Mouse (Mus musculus) heart, postnatal 14 days (tissue): ENCODE data around the gene Ifnl3. TPM values are rescaled to one million over a fixed set of nuclear protein-coding genes. Genes with fewer than 3 reads are reported as not detected.

Experiments
- DNase-seq, 2 experiments: peaks; one replicate each; pipeline ENCODE4 v3.0.0; 2021 to 2022
- intact Hi-C: fragments of 180-260 bp; cut with DNase I; formaldehyde crosslinking; loops from one replicate; pipeline ENCODE4 v1.15.1; 2025
- total RNA-seq, 2 experiments: library from RNA; stranded (reverse); gene quantifications; 2 replicates each; pipeline ENCODE4 v1.2.3; 2021

Gene Ifnl3
- total RNA-seq, 2 experiments from 2014 or later: not detected

DNA sequence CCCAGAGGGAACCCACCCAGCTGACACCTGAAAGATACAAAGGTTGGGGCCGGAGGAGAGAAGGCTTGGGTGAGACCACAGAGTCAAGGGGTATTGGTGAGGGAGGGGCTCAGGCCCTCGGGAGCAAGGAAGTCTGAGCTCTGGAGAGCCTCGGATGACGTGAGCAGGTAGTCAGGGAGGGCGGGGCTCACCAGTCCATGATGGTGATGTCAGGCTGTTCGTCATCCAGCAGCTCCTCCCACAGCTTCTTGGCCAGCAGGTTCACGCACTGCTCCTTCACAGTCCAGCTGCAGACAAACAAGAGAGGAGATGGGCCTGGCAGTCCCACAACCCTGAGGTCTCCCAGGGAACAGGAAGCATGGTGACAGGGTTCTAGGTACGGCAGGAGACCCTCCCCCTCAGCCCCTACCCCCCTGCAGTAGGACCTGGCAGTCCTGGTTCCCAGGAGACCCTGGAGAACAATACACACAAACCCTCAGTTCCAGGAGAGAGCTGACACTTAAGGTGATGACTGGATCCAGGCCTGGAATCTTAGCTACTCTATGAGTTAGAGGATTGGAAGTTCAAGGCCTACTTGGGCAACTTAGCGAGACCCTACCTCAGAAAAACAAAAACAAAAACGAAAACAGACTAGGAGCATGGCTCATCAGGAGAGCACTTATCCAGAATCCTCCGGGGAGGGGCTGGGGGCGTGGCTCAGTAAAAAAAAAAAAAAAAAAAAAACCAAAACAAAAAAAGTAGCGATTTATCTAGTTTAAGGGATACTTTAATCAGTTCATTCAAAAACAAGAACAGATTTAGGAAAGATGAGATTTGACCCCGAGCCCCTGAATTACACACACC, 22.6 kb downstream of the Ifnl3 start:
- intact Hi-C loops: no loop called here
- no peak for DNase-seq

DNA sequence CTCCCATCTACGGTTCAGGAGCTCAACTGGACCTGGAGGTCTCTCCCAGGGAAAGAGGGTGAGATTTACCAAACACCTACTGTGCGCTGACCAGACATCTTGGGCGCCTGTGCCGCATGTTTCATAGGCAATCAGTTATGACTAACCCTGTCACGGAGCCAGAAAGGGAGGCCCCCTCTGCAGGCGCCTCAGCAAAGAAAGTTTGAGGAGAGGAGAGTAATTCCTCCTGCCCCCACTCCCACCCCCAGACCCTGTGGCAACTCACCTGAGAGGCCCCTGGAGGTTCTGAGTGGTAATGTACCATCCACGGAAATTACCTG, 23.2 kb downstream of the Ifnl3 start:
- intact Hi-C loops: no loop called here
- no peak for DNase-seq

DNA sequence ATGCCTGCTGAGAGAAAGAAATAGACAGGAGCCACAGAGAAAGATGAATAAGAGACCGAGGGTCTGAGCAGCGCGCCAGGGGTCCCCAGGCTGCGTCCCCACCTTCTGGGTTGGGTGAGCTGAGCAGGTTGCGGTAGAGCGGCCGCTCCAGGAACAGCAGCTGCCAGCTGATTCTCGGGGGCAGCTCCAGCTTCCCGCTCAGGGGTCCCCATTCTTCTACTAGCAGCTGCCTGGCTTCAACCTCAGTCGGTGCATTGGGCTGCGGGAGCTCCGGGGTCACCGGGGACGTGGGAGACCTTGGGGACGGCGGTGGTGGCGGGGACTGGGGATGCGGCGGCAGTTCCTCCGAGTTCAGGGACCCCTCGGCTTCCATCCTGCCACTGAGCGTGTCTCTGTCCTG, 24.0 kb downstream of the Ifnl3 start:
- no peak for DNase-seq
- intact Hi-C loops: no loop called here

DNA sequence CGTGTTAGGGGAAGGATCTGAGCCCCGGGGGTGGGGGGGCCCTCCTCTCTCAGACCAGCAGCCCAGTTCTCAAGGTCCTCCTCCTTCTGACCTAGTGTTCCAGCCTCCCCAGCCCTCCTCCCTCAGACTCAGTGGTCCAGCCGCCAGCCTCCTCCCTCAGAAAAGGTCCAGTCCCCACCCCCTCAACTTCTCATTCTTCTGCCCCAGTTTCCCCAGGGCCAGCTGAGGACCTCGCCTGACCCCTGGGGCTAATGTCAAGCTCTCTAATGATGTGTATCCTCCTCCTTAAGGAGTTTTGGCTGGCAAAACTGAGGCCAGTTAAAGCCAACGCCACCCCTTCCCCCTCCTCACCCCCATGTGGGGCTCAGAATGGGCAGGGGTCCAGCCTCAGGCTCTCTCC, 24.5 kb downstream of the Ifnl3 start, which contains the start of gene Nccrp1:
Gene Nccrp1, minus strand, starts transcription at position 101 of the 400 bp plus-strand sequence.
- intact Hi-C loops: no loop called here
- DNase-seq: no peak

DNA sequence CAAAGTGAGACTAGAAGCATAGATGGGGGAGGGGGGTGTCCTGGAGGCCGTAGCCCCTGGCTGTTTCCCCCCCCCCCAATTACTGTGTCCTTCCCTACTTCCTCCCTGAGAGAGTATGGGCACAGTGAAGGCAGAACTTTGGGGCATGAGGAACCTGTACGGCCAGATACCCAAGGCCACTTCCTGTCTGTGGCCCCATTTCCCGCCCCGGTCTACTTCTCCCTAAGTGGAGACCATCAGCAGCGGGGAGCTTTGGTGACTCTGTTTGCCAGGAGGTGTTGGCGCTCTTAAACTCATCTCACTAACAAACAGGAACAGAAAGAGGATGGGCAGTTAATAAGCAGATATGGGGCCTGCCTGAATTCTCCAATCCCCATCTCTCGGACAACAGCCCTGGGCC, 25.0 kb downstream of the Ifnl3 start:
- intact Hi-C loops: no loop called here
- DNase-seq: no peak

DNA sequence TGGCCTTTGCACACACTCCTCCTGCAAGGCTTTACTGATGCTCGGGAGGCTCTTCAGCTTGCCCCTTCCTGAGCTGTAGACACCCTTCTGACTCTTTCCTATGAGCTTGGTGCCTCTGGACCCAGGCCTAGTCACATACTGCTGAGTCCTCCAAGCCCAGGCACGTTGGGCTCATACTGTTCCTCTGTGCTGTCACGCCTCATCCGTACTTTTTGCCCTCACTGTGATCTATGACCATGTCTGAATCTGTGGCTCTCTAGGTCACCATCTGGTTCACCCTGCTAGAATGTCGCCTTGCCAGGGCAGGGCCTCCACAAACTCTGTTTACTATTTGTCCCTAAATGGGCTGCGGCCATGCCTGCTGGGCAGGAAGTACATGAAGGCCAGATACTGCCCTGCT, 30.4 kb downstream of the Ifnl3 start:
- intact Hi-C loops: no loop called here
- no peak for DNase-seq

DNA sequence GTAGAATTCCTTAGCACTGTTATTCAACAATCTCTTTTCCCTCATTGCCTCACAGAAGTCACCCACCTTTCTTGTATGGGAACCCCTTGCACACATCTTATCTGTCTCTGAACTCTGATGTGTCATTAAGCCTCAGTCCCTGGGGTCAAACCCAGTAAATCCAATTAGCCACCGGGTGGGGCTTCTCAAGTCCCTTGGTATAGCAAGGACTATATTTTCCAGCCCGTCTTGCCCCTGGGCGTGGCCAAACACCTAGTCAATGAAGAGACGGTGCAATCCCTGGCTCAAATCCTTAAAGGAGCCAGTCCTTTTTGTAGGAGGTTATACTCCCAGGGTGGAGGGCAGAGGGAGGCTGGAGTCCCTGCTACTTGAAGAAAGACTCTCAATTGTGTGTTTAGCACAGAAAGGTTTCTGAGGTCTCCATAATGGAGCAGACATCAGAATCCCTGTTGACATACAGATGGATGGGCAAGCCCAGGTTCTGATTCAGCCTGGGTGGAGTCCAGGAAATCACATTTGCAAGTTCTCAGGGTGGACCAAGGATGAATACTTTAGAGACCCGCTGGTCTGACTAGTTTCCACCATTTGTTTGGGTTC, 33.4 kb downstream of the Ifnl3 start:
- no peak for DNase-seq
- intact Hi-C loops: no loop called here

DNA sequence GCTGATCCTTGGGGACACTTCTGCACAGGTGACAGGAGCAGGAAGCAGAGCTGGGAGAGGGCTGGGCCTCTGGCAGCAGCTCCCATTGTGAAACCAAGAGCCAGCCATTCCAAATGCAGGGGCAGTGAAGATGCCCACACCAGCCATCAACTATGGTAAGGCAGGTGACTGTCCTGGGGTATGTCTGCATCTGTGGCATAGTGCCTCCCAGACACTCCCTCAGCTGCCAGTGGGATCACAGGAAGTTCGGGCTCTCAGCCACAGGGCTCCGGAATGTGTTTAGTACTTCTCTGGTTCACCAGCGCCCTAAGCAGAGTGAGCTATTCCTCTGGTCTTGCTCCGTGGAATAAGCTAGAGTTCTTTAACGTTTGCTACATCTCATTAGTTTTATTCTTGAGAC, 34.4 kb downstream of the Ifnl3 start:
- intact Hi-C loops: no loop called here
- DNase-seq: no peak

DNA sequence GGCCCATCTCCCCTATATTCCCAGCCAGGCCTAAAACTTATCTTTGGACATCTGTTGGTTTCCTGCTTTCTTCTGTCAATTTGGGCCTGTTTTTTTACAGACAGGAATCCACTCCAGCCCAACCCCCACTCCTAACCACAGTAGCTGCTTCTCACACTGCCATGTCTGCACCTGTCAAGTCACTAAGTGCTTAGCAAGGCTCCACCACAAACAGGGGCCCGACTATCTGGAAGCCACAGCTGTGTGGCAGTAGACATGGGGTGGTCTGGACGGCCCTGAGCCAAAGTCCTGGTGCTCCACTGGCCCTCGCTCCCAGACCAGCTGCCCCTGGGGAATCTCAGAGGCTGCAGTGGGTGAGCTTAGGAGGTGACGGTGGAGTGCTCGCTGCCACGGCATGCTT, 35.1 kb downstream of the Ifnl3 start:
- DNase-seq: no peak
- intact Hi-C loops: no loop called here

DNA sequence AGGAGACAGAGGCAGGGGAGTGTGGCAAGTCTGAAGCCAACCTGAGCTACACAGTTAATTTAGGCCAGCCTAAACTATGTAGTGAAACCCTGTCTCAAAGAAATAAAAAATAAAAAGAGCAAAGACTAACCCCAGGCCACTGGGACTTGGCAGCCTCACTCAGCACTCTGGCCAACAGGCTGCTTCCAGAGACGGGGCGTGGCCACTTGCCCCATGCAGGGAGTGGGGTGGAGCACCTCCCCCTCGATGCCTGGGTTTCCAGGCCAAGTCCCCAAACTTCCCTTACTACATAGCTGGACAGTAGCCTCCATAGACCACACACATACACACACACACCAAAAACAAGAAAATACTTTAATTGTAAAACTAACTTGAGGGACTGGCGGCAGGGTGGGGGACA, 35.9 kb downstream of the Ifnl3 start:
- peak; percentile 64 to 69 for DNase-seq
- intact Hi-C loops: no loop called here

DNA sequence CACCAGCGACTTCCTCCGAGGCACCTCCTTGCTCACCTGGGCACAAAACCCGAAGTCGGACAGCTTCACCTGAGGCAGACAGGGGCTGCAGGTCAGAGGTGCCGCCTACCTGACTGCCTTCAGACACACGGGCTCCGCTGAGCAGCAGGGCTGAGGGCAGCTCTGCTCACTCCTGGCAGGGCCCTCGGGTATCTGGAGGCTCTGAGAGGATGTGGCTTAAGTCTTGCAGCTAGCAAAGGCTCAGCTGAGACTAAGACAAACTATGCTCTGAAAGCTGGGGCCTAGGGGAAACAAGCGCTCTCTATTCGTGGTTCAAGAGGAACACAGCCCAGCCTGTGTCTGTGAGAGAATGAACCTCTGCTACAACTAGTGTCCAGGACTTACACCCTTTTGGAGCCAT, 38.2 kb downstream of the Ifnl3 start:
- no peak for DNase-seq
- intact Hi-C loops: no loop called here

DNA sequence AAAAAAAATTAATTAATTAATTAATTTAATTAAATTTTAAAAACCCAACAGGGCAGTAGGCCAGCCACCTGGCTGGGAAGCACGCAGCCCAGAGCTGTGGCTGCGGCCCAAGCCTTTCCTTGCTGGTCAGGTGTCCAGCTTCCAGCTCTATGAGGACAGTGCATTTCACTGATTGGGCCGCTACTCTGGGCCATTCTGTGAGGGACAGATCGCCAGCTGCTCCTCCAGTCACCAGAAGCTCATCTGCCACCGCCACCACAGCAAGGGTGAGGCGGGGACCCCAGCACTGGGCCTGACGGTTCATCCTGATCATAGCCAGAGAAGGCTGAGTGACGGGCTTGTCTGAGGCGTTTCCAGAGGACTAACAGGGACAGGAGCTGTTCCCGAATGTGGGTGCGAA, 39.3 kb downstream of the Ifnl3 start:
- no peak for DNase-seq
- intact Hi-C loops: no loop called here

DNA sequence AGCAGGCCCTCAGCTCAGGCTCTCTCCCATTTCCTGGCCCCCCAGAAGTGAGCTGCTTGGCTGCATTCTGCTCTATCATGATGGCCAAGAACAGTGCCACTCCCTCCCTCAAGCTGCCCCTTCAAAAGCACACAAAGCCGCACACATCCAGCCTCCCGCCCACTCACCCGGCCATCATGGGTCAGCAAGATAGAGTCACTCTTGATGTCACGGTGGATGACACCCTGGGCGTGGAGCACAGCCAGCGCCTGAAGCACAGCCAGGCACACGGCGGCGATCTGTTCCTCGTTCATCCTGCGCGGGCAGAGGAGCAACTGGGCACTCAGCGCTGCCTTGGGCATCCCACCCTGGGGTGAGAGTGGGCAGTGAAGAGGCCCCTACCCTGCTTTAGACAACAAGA, 39.7 kb downstream of the Ifnl3 start:
- DNase-seq: no peak
- intact Hi-C loops: no loop called here

DNA sequence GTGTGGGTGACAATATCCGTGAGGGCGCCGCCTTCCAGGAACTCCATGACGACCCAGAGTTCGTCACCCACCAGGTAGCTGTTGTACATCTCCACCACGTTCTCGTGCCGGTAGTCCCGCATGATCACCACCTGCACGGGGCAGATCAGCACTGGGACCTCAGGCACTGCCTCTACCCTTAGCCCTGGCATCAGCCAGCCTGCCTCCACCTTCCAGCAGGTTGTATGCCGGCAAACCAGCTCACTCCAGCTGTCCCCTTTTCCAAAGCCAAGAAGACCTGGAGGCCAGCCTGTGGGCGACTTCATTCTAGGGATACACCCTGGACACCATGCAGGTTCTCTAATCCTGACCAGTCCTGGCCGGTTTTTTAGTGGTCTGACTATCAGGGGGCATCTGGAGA, 40.3 kb downstream of the Ifnl3 start:
- intact Hi-C loops: no loop called here
- DNase-seq: no peak

DNA sequence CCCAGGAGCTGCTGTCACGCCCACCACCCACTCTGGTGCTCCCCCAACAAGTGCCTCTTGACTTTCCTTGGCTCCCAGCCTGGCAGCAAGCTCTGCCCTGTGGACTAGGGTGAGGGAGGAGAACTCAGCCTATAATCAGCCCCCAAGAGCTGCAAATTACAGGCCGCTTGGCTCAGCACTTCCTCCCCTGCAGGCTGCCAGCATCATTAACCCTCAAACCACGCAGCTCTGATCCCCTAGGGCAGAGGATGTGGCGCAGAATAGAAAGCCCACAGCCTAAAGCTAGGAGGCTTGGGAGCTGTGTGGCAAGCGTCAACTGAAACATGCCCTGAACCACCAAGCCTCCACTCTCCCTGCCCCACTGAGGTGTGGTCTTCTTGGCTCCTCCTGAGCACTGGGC, 42.8 kb downstream of the Ifnl3 start:
- intact Hi-C loops: no loop called here
- no peak for DNase-seq

DNA sequence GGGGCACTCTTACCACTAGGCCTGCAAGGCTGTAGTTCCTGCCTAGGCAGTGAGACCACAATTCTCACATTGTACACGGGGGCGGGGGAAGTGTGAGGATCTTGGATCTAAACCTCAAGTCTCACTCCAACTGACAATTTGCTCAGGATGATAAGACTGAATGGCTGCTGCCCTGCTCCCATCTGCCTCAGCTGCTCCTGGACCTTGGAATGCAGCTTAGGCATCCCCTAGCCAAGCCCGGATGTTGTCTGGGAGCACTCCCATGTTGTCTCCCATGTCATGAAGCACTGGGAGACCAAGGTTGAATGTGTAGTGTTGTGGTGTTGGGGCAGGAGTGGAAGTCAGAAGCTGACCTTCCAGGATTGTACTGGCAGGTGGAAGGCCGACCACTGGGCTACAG, 44.9 kb downstream of the Ifnl3 start:
- intact Hi-C loops: no loop called here
- DNase-seq: no peak

DNA sequence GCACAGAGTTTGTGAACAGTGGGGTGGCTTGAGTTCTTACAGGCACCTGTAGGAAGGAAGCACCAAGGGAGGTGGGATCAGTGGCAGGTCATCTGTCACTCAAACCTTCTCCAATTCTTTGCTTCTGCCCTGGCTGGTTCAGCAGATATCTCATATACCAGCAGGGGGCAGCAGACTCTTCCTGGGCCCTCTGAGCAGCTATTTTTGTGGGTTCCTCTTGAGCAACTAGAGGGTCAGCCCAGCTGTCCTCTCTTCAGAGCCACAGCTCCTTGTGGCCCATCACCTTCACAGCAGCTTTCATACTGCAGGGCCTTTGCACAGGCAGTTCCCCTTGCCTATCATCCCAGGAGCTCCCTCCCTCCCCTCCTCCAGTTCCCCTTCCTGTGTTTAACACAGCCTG, 45.6 kb downstream of the Ifnl3 start:
- peak; percentile 66 to 78 for DNase-seq
- intact Hi-C loops: loop anchor here (1.0 kb wide), 1 partner anchor 33 kb away; no protein-coding TSS in a partner anchor

DNA sequence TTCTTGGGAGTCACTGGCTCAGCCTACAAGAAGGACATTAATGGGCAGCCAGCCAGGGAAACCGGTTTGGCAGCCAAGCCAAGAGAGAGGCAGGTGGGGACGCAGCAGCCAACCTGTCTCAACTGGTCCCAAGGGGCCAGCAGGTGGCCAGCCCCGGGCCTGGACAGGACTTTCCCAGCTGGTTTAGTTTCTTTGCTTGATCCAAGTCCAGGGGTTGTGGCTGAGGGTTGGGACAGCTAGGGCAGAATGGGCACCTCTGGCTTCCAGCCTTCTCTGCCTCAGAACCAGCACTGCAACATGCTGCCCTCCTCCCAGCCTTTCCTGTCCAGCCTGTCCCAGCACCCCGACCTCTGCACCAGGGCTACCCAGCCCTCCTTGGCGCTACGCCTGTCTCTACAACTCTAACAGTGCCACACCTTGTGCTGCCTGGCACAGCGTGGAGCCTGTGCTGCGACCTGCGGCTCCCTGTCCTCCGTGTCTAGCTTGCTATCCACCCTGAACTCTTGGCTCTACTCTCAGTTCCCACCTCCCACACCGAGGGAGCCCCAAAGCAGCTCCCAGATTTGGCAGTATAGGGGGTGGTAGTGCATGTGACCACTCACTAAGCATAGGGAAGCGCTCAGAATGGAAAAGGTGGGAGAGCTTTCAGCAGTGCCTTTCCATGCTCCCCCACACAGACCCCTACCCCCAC, 47.8 kb downstream of the Ifnl3 start:
- intact Hi-C loops: no loop called here
- peak; percentile 40 to 42 for DNase-seq

DNA sequence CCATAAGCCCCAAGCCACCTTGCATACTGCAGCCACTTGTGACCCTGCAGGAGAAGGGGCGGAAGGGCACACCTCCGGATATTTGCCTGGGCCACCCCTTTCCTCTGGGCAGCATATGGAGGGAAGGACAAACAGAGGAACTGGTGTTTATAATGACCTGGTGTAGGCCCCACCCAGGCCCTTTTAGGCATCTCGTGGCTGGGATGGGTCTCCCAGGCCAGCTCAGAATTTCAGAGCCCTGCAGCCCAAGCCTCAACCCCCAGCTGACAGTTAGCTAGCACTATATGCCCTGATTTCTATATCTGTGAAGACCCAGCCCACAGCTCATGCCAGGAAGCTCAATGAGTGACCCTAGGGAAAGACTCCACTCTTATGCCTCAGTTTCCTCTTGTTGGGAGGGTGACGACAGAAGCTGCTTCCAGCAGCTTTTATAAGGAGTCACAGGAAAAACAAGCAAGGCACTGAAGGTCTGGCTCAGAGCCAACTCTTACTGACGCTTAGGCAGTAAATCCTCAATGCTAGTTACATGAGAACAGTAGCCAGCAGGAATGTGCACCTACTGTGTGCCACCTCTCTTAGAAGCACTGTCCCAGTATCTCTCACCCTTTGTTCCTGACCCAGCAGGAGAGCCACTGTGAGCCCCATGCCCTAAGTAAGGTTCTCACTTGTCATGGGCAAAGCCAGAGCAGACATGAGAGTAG, 48.5 kb downstream of the Ifnl3 start:
- intact Hi-C loops: no loop called here
- peak in 1 of 2 experiments; percentile 42 for DNase-seq

DNA sequence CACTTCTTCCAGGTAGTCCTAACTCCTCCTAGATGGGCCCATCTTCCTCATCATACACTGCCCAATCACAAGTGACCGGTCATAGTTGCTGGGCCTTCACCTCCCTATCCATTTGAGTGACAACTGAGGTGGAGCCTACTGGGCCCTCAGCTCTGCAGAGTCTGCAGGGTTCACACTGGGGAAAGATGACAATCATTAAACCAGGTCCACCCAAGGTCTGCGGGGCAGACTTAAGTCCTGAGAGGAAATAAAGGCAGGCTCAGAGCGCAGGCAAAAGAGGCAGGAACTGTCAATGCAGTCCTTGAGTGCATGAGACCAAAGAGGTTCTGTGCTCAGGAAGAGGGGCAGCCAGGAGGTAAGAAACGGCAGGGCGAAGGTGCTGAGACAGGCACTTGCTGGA, 50.1 kb downstream of the Ifnl3 start:
- intact Hi-C loops: no loop called here
- no peak for DNase-seq

DNA sequence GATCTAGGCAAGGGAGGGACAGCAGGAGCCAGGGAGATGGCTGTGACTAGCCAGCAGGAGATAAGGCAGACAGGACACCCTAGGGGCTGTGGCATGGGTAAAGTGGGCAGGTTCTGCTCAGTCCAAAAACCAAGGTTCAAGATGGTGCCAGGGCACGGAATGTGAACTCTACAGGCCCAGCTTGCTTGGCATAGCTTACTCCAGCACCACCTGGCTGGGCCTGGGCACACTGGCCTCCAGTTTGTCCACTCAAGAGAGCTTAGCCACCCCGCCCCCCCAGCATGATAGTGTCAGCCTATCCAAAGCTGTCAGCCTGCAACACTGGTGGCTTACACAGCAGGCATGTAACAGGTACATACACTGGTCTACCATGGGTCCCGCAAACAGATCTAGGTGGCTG, 50.6 kb downstream of the Ifnl3 start:
- DNase-seq: no peak
- intact Hi-C loops: no loop called here
